Mouse (Mus musculus) hindbrain, embryonic 13.5 days (tissue): ENCODE measurements at regions not wholly inside any gene's neighbourhood (a gene's known extent, or its start where the extent isn't known, plus 50 kb on each side); places are given as distances from the start of the nearest gene placed in this dataset. TPM values are rescaled to one million over a fixed set of nuclear protein-coding genes. Genes with fewer than 3 reads are reported as not detected.
"Not testable (repeated sequence)": the region's sequence is repeated elsewhere in the genome, so short reads cannot be mapped to it uniquely, and the experiment has no call there.

Experiments used
- ATAC-seq: fragments of 200-750 bp; cut with Nextera tagmentation; 2 replicates; pipeline ENCODE4 v1.8.0; 2017; ENCODE audit warnings: moderate TSS enrichment; ENCODE audit not compliant: low FRiP score
- H3K27ac ChIP-seq: fragments of 300-500 bp; sonication (generic); 2 replicates; pipeline ENCODE4 v1.5.1; 2015; ENCODE audit warnings: inconsistent platforms, mild to moderate bottlenecking, moderate library complexity
- H3K27me3 ChIP-seq: fragments of 300-500 bp; sonication (generic); 2 replicates; pipeline ENCODE4 v1.6.1; 2015; ENCODE audit warnings: mild to moderate bottlenecking, inconsistent platforms
- H3K36me3 ChIP-seq: fragments of 300-500 bp; sonication (generic); 2 replicates; pipeline ENCODE4 v1.6.1; 2015; ENCODE audit warnings: mild to moderate bottlenecking, inconsistent platforms
- H3K4me1 ChIP-seq: fragments of 300-500 bp; sonication (generic); replicated peaks from 2 replicates; pipeline ENCODE4 v1.6.1; 2015; ENCODE audit warnings: inconsistent platforms
- H3K4me2 ChIP-seq: fragments of 300-500 bp; sonication (generic); 2 replicates; pipeline ENCODE4 v1.6.1; 2015; ENCODE audit warnings: inconsistent platforms, mild to moderate bottlenecking, moderate library complexity
- H3K4me3 ChIP-seq: fragments of 300-500 bp; sonication (generic); 2 replicates; pipeline ENCODE4 v1.5.1; 2015; ENCODE audit warnings: mild to moderate bottlenecking, inconsistent platforms
- H3K9ac ChIP-seq: fragments of 300-500 bp; sonication (generic); 2 replicates; pipeline ENCODE4 v1.6.1; 2015; ENCODE audit warnings: mild to moderate bottlenecking, inconsistent platforms
- H3K9me3 ChIP-seq: fragments of 300-500 bp; sonication (generic); 2 replicates; pipeline ENCODE4 v1.6.1; 2016; ENCODE audit warnings: inconsistent platforms
- WGBS: fragments of 180-500 bp; shearing (Covaris S2); methylation state at CpG from one replicate; pipeline ENCODE4 v1.1.7; 2015; 5-methylcytosine and 5-hydroxymethylcytosine counted together
- microRNA-seq: library from miRNA; unstranded; fragments of <30 nt; microRNA quantifications from one replicate; pipeline ENCODE4, GENCODE M21; 2016

DNA sequence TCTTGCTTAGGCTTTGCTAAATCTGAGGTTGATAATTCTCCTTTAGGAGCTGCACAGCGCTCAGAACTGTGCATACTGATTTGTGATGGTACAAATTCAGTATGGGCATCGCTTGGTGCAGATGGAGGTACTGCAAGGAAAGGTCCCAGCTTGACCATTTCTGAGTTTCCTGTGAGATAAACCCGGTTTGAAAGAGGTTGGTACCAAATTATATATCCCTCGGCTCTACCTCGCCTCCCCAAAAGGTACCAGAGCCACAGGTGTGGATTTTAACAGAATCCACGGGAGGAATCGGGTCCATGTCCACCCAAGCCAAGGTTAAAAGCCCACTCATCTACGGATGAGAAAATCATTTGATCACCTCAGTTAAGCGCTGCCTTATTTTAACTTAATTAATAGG, 172.5 kb upstream of the Zfp808 start:
- ATAC-seq, H3K27me3 ChIP-seq, H3K4me1 ChIP-seq, H3K36me3 ChIP-seq, H3K4me3 ChIP-seq, H3K4me2 ChIP-seq, H3K27ac ChIP-seq, H3K9ac ChIP-seq: not testable (repeated sequence)
- WGBS: 88% methylated on average over 9 of the region's 9 CpGs
- H3K9me3 ChIP-seq: peaks cover 13% of the 10 kb centered on the region

DNA sequence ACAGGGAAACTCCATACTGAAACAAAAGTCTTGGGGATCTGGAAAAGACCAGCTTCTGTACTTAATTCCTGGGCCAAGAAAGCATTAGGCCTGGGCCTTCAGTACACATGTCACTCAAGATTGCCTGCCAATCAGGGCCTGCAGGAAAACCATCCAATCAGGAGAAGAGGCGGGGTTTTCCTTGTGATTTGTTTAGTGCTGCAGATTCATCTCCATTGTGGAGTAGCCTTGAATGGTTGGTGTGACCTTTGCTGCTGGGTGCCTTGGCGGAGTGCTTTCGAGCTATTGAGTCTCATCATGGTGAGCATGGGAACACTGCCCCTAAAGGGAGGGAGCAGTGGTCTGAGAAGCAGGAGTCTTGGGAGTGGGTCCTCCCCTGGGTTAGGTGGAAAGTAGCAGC, 150.8 kb upstream of the Zfp808 start:
- not testable (repeated sequence) for H3K9me3 ChIP-seq

DNA sequence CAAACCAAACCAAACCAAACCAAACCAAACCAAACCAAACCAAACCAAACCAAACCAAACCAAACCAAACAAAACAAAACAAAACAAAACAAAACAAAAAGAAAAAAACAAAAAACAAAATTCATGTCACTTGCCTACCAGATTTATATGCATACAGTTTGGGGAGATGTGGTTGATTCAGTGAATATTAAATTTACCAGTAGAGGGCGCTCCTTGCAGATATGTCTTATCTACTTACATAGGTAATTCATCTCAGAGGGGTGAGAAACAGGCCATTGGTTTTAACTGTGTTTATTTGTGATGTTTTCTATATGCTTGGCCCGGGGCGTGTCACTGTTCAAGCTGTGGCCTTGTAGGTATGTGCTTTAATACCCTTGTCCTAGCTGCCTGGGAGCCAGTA, 133.2 kb upstream of the Zfp808 start:
- not testable (repeated sequence) for ATAC-seq, H3K9ac ChIP-seq, H3K4me1 ChIP-seq, H3K27ac ChIP-seq, H3K36me3 ChIP-seq, H3K4me3 ChIP-seq, H3K27me3 ChIP-seq, H3K4me2 ChIP-seq, H3K9me3 ChIP-seq
- WGBS: 66% methylated on average over 3 of the region's 3 CpGs

More for the DNA sequence above, 150.8 kb upstream of the Zfp808 start:
- H3K9ac ChIP-seq, H3K4me2 ChIP-seq, H3K27ac ChIP-seq, H3K36me3 ChIP-seq, H3K4me1 ChIP-seq, H3K4me3 ChIP-seq, H3K27me3 ChIP-seq, ATAC-seq: not testable (repeated sequence)
- WGBS: 91% methylated on average over 3 of the region's 3 CpGs

DNA sequence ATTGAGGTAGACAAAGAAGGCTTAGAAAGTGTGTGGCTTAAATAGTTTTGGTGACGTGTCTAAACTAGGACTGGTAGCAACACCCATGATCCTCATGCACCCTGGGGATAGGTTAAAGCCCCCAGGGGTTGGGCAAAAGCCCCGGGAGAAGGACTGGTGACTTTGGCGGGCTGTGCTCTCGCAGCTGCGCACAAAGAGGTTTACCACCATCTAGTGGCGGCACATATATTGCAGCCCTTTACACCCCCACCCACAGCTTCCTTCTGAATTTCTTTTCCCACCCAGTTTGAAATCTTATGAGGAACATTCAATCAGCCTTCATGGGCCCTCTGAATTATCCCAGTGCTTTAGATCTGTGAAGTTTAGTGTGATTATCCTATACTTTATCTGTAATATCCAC, 130.9 kb upstream of the Zfp808 start:
- not testable (repeated sequence) for H3K4me3 ChIP-seq, H3K9me3 ChIP-seq, H3K4me1 ChIP-seq, H3K36me3 ChIP-seq, H3K27ac ChIP-seq, ATAC-seq, H3K27me3 ChIP-seq, H3K4me2 ChIP-seq, H3K9ac ChIP-seq
- 11% methylated on average over 6 of the region's 6 CpGs for WGBS

DNA sequence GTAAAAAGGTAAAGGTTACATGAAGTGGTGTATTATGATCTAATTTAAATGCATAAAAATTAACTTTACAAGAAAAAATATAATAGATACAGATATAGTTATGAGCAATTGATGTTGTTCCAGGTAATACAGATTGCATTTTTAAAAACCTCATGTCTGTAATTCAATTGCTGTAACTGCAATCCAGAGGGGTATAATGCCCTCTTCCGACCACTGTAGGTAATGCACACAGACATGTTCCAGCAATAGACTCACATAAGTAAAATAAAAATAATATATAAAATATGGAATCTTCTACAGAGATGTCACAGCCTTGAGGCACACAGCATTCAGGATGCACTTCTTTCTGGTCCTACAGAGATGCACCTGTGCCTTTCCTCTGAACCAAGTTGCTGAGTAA, 122.4 kb upstream of the Zfp808 start:
- not testable (repeated sequence) for H3K27ac ChIP-seq, H3K4me2 ChIP-seq, H3K4me1 ChIP-seq, H3K36me3 ChIP-seq, H3K9ac ChIP-seq, ATAC-seq, H3K27me3 ChIP-seq, H3K9me3 ChIP-seq, H3K4me3 ChIP-seq
- WGBS: 73% methylated on average over 1 of the region's 1 CpGs

DNA sequence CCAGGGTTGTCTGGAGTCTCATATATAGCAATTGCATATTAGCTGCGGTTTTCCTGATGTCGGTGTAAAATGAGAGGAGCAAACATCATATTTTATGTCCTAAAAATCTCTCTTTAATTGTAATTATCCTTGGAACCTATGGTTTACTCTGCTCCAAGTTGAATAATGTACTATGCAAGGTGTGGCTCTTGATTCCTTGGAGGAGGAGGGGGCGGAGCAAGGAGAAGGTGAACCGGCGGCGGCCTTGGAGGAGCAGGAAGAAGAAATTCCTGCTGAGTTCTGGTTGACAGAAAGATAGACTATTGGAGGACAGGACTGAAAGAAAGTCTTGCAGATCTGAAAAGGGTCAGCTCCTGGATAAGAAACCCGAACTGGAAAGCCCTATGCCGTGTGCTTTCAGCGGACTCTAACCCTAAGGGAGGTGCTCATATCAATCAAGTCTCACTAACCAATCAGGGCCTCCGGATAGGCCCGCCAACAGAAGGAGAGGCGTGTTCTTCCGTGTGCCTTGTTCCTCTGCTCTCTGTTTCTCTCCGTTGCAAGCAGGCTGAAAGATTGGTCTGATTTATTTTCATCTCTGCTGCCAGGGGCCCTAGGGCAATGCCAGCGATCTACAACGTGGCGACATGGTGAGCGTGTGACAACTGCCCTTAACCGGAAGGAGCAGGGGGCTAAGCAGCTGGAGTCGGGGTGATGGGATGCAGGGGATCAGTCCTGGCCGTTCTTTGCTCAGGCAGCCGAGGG, 114.1 kb upstream of the Zfp808 start:
- peak; percentile 95 for ATAC-seq
- H3K9ac ChIP-seq: peak overlapping the region; percentile 82
- H3K4me1 ChIP-seq, H3K27me3 ChIP-seq, H3K9me3 ChIP-seq, H3K36me3 ChIP-seq: not testable (repeated sequence)
- H3K4me2 ChIP-seq: peak overlapping the region; percentile 61
- H3K4me3 ChIP-seq: peak overlapping the region; percentile 62
- 2% methylated on average over 22 of the region's 22 CpGs for WGBS
- peak overlapping the region; percentile 87 for H3K27ac ChIP-seq

DNA sequence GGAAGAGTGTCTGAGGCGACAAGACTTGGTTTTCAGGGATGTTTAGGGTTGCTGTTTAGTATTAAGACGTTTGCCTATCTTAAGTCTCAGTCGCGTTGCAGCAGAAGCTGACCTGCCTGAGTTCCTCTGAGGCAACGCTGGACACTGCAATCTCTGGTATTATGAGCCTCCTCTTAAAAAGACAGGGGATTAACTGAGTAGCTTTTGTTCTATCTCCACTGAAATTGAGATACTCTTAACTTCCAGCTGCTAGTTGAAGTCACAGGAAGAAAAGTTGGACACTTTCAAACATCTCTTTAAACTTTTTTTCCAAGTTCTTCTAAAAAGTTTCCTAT, 113.6 kb upstream of the Zfp808 start:
- not testable (repeated sequence) for ATAC-seq, H3K36me3 ChIP-seq, H3K27me3 ChIP-seq, H3K4me1 ChIP-seq, H3K9me3 ChIP-seq
- Histone ChIP-seq H3K27ac (peak overlapping the region; percentile 87), H3K9ac (peak overlapping the region; percentile 82), H3K4me2 (peak overlapping the region; percentile 61), H3K4me3 (peak overlapping the region; percentile 62)
- 2% methylated on average over 5 of the region's 5 CpGs for WGBS

DNA sequence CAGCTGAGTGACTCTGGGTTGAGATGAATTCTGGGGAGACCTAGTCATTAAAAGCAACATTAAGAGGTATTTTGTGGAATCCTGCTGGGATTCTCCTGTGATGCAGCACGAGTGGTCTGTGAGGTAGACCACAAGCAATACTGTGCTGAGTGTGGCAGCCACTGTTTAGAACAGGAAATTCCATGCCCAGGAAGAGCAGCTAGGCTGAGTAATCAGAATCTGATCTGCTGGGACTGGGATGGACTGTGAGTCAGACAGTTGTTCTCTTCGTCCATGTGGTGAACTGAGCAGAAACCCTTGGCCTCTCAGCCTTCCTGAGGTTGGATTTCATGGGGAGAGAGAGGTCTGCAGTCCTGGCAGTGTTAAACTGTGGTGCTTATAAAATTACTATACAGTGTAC, 92.0 kb upstream of the Zfp808 start:
- not testable (repeated sequence) for H3K4me3 ChIP-seq, H3K4me2 ChIP-seq, ATAC-seq, H3K27me3 ChIP-seq, H3K4me1 ChIP-seq, H3K9ac ChIP-seq, H3K27ac ChIP-seq
- 96% methylated on average over 2 of the region's 2 CpGs for WGBS
- peaks cover 19% of the 10 kb centered on the region for H3K9me3 ChIP-seq
- peaks cover 10% of the 10 kb centered on the region for H3K36me3 ChIP-seq

DNA sequence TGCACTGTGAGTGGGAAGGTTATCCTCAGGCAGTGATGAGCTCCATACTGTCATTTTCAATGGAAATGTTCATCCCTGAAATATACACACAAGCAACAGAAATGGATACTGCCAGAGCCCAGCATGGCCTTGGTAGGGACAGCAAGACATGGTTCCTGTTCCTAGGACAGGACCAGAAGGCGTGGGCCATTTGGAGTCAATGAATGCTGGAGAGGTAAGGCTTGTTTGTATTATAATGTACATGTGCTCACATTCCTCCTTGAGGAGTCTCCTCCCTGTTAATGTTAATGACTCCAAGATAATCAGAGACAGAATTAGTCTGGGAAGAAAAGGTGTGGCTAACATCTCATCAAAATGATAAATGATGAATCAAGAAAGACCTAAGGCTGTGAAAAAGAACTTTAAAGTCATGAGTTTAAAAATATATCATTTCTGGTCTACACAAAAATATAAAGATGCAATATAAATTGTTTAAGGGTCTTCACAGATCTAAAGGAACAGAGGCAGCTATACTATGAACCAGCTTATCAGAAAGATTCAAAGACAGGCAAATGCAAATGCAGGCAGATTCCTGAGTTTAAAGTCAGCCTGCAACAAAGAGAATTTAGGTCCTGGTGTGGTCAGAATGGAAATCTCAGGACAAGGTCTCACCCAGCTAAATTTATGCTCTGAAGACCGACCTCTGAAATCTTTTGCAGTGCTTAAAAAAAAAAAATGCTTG, 51.6 kb upstream of the Zfp808 start:
- H3K4me1 ChIP-seq, ATAC-seq, H3K9me3 ChIP-seq, H3K27me3 ChIP-seq, H3K4me2 ChIP-seq, H3K4me3 ChIP-seq, H3K27ac ChIP-seq, H3K36me3 ChIP-seq, H3K9ac ChIP-seq: not testable (repeated sequence)
- 66% methylated on average over 2 of the region's 2 CpGs for WGBS

DNA sequence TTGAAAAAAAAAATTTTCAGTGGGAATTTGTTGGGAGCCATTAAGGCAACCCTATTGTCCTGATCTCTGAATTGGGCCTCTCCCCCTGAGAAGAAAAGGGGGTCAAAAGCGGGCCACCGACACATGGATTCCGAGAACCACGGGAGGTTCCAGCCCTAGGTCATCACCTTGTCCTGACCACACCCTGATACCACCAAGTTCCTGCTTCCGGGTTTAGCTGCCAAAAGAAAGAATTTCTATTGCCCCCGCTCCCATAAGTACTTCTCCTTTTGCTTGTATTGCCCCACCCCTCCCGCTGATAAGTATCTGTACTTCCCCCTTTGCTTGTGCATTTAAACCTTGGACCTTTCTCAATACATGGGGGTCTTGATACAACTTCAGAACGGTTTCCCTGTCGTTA, 50.8 kb upstream of the Zfp808 start:
- not testable (repeated sequence) for ATAC-seq, H3K9me3 ChIP-seq, H3K9ac ChIP-seq, H3K27me3 ChIP-seq, H3K4me2 ChIP-seq, H3K36me3 ChIP-seq, H3K4me1 ChIP-seq, H3K27ac ChIP-seq, H3K4me3 ChIP-seq
- 89% methylated on average over 9 of the region's 9 CpGs for WGBS

Small RNA genes lying in the stretch of these regions (microRNA-seq; reads per million reads assigned to microRNA genes)
- not detected for gene Gm25649
